Mouse (Mus musculus) thymus, adult 2 months (tissue): ENCODE results near the gene Tifa.

Experiments
- CTCF ChIP-seq: fragments of 200-500 bp; IDR thresholded peaks from 2 replicates; pipeline ENCODE4 v1.5.1; 2012; ENCODE audit warnings: mild to moderate bottlenecking, control low read depth, low read length, moderate library complexity, borderline replicate concordance; ENCODE audit not compliant: control insufficient read depth, poor library complexity, insufficient read depth; ENCODE audit errors: extremely low read depth
- POLR2A ChIP-seq: fragments of 200-500 bp; IDR thresholded peaks from 2 replicates; pipeline ENCODE4 v1.6.1; 2012; ENCODE audit warnings: mild to moderate bottlenecking, low read length, control low read depth, moderate library complexity; ENCODE audit not compliant: control insufficient read depth, poor library complexity, insufficient read depth; ENCODE audit errors: extremely low read depth

DNA sequence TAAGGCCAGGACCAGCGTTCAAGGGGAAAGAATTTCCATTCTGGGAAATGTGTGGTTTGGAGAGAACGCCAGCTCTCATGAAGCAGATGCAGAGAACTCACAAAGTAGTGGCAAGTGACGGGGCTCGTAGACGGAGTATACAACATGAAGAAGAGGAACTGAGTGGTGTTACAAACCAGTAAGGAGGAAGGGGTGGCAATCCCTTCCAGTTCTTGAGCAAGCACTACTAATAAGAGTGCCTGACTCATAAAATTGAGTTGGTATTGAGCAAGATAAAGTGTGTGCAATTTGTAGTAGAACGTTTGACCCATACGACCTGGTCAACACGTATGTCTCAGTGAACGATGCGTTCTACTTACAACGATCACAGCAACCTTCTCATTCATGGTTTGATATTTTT is 20.5 kb upstream of the Tifa start:
- TF ChIP-seq CTCF = no peak
- no peak for TF ChIP-seq POLR2A
